21 mouse cellular contexts compared by ENCODE assay signal in genomic region chr2:35193976-35194375, GRCm38 (mm10). TPM values are rescaled to one million over a fixed set of nuclear protein-coding genes. Genes with fewer than 3 reads are reported as not detected.
DNase-seq lines count a peak whose midpoint lies in the region; ATAC-seq lines count a peak whose summit lies in the region.
"Had no signal": no experiment of that assay in that cellular context is flagged by ENCODE, and none has a peak within 500 bp of the region (broad histone marks: within the 10 kb centered on the region; RNA-seq: fewer than 3 reads in every experiment).

No protein-coding gene starts in this region.

- 71% methylated on average over 1 of the region's 1 CpGs for WGBS in heart, embryonic 11.5 days (ENCODE audit: insufficient replicate concordance)
- 52% methylated on average over 1 of the region's 1 CpGs for WGBS in liver, embryonic 15.5 days (ENCODE audit: insufficient replicate concordance)
- 68% methylated on average over 1 of the region's 1 CpGs for WGBS in liver, embryonic 12.5 days (ENCODE audit: insufficient replicate concordance)
- 91% methylated on average over 1 of the region's 1 CpGs for WGBS in macrophage (ENCODE audit: missing documents)

- no peaks in the 10 kb centered on the region for H3K27me3 ChIP-seq in heart, embryonic 11.5 days (ENCODE audit: control insufficient read depth, insufficient read depth, low read length)
- no peaks in the 10 kb centered on the region for H3K27me3 ChIP-seq in liver, embryonic 15.5 days
- H3K27me3 ChIP-seq in liver, embryonic 12.5 days (replicated peaks) = no peaks in the 10 kb centered on the region
- H3K27me3 ChIP-seq: embryonic facial prominence, embryonic 13.5 days; forebrain, embryonic 15.5 days; heart, embryonic 15.5 days; hindbrain, embryonic 13.5 days had no signal

- H3K4me2 ChIP-seq in heart, embryonic 11.5 days = no peak overlapping the region
- no peak overlapping the region for H3K4me2 ChIP-seq in liver, embryonic 15.5 days
- H3K4me2 ChIP-seq in liver, embryonic 12.5 days = no peak overlapping the region
- H3K4me2 ChIP-seq: embryonic facial prominence, embryonic 13.5 days; forebrain, embryonic 15.5 days; heart, embryonic 15.5 days; hindbrain, embryonic 13.5 days had no signal

- H3K79me2 ChIP-seq in macrophage (ENCODE audit: inconsistent target) = peaks cover 92% of the 10 kb centered on the region

- H3K9me3 ChIP-seq in heart, embryonic 11.5 days (replicated peaks; ENCODE audit: control insufficient read depth, low read length) = no peaks in the 10 kb centered on the region
- H3K9me3 ChIP-seq in liver, embryonic 15.5 days (replicated peaks) = no peaks in the 10 kb centered on the region
- H3K9me3 ChIP-seq in liver, embryonic 12.5 days (replicated peaks) = no peaks in the 10 kb centered on the region
- H3K9me3 ChIP-seq: embryonic facial prominence, embryonic 13.5 days; forebrain, embryonic 15.5 days; heart, embryonic 10.5 days; heart, embryonic 15.5 days; hindbrain, embryonic 13.5 days had no signal

- no peak overlapping the region for H3K9ac ChIP-seq in heart, embryonic 11.5 days (ENCODE audit: low read depth, low read length)
- no peak overlapping the region for H3K9ac ChIP-seq in liver, embryonic 15.5 days
- H3K9ac ChIP-seq in liver, embryonic 12.5 days = no peak overlapping the region; the same call in 1 of the 2 replicates
- H3K9ac ChIP-seq: embryonic facial prominence, embryonic 13.5 days; forebrain, embryonic 15.5 days; heart, embryonic 15.5 days; hindbrain, embryonic 13.5 days had no signal

- H3K4me3 ChIP-seq in heart, embryonic 11.5 days (ENCODE audit: low read depth, low read length) = no peak overlapping the region
- H3K4me3 ChIP-seq in liver, embryonic 15.5 days (replicated peaks) = no peak overlapping the region
- no peak overlapping the region for H3K4me3 ChIP-seq in liver, embryonic 12.5 days
- H3K4me3 ChIP-seq in macrophage (ENCODE audit: inconsistent target) = no peak overlapping the region
- H3K4me3 ChIP-seq: embryonic facial prominence, embryonic 13.5 days; erythroblast, embryonic 14.5 days; forebrain, embryonic 15.5 days; heart, embryonic 10.5 days; heart, embryonic 15.5 days; hindbrain, embryonic 13.5 days had no signal

- H3K36me3 ChIP-seq in heart, embryonic 11.5 days (ENCODE audit: control insufficient read depth, insufficient read depth, low read length) = no peaks in the 10 kb centered on the region
- H3K36me3 ChIP-seq in liver, embryonic 15.5 days (replicated peaks) = peaks cover 33% of the 10 kb centered on the region
- peaks cover 46% of the 10 kb centered on the region for H3K36me3 ChIP-seq in liver, embryonic 12.5 days
- peaks cover 19% of the 10 kb centered on the region for H3K36me3 ChIP-seq in macrophage (ENCODE audit: inconsistent target)

- H3K4me1 ChIP-seq in heart, embryonic 11.5 days (ENCODE audit: control insufficient read depth, insufficient read depth, low read length) = no peaks in the 10 kb centered on the region; the same call in 1 of the 2 replicates
- peaks cover 27% of the 10 kb centered on the region for H3K4me1 ChIP-seq in liver, embryonic 15.5 days (replicated peaks)
- H3K4me1 ChIP-seq in liver, embryonic 12.5 days = peaks cover 36% of the 10 kb centered on the region

- ATAC-seq in heart, embryonic 11.5 days (replicated peaks; ENCODE audit: insufficient number of reproducible peaks, low FRiP score, low TSS enrichment) = no peak
- no peak for ATAC-seq in liver, embryonic 15.5 days (ENCODE audit: insufficient read depth)
- no peak for ATAC-seq in liver, embryonic 12.5 days
- ATAC-seq: forebrain, embryonic 15.5 days; hindbrain, postnatal 0 days had no signal

- peak; percentile 53 for DNase-seq in heart, adult 11 months
- DNase-seq in frontal cortex, postnatal 25 days (ENCODE audit: low spot score in 2 of 2) = no peak
- DNase-seq in ovary, adult 18-20 months (ENCODE audit: low spot score) = no peak
- DNase-seq: adrenal gland, postnatal 10 days; cerebellum, adult 11-12 months; cerebellum, adult 9-10 months; cerebellum, postnatal 25 days; gastrocnemius, postnatal 14 days; heart, adult 18-20 months; heart, postnatal 14 days had no signal

- H3K27ac ChIP-seq in heart, embryonic 11.5 days (ENCODE audit: low read depth, low read length) = no peak overlapping the region
- 0 out of 2 replicates have a peak overlapping the region, but pooled peaks have one; percentile 55 for H3K27ac ChIP-seq in liver, embryonic 15.5 days (replicated peaks)
- H3K27ac ChIP-seq in liver, embryonic 12.5 days = no peak overlapping the region
- peak overlapping the region; percentile 72 for H3K27ac ChIP-seq in macrophage
- H3K27ac ChIP-seq: embryonic facial prominence, embryonic 13.5 days; forebrain, embryonic 15.5 days; heart, embryonic 10.5 days; heart, embryonic 15.5 days; hindbrain, embryonic 13.5 days; hindbrain, postnatal 0 days had no signal

RNA-seq across cellular contexts. Expression of gene Rab14, which starts 6.9 kb away (rescaled TPM):
- polyA plus RNA-seq in heart, embryonic 11.5 days (2014; fragmentation: Nextera tagmentation; extraction: Ambion mirVana) = 212 and 239 TPM in 2 replicates
- polyA plus RNA-seq in liver, embryonic 15.5 days (2015; fragmentation: Nextera tagmentation; extraction: Ambion mirVana) = 104 and 111 TPM in 2 replicates
- polyA plus RNA-seq in liver, embryonic 12.5 days (2016; fragmentation: Nextera tagmentation; extraction: Ambion mirVana) = 141 and 143 TPM in 2 replicates
- total RNA-seq in macrophage (2018; cell fraction: chromatin; rRNA removed) = 100 to 1,000 TPM; 243 to 608 (median 477) TPM
- 100 to 1,000 TPM; 166 to 246 (median 212) TPM for total RNA-seq in macrophage (2018; cell fraction: cytosol; rRNA removed)
- 100 to 1,000 TPM; 214 to 458 (median 297) TPM for total RNA-seq in macrophage (2018; cell fraction: nucleus; rRNA removed)
- polyA plus RNA-seq in macrophage (2018) = 185 to 231 TPM (median 186 TPM) in 3 replicates

Comparison
In these comparisons a context has a peak if more than half of its experiments do, and no peak if none do; other contexts are left out.
1. H3K27ac ChIP-seq: peak in liver, embryonic 15.5 days (single experiment) and macrophage (single experiment); none in heart, embryonic 11.5 days (single experiment) and liver, embryonic 12.5 days (single experiment).